Mouse (Mus musculus) left cerebral cortex, adult 11 months (tissue): ENCODE results near the gene Art2b.
"Not testable (repeated sequence)": the region's sequence is repeated elsewhere in the genome, so short reads cannot be mapped to it uniquely, and the experiment has no call there.

Experiments
- DNase-seq: peaks from one replicate; pipeline ENCODE4 v3.0.0; 2022; ENCODE audit warnings: low spot score

The Art2b gene

GRCm38 (mm10) chr7:101564086-101564485 lies 21.3 kb downstream of the Art2b start:
- no peak for DNase-seq

GRCm38 (mm10) chr7:101559393-101559792 lies 26.0 kb downstream of the Art2b start:
- DNase-seq: not testable (repeated sequence)

- no peak for DNase-seq
These were observed 28.0 kb downstream of the Art2b start for GRCm38 (mm10) chr7:101557391-101557790.

GRCm38 (mm10) chr7:101555473-101555872 lies 29.9 kb downstream of the Art2b start:
- not testable (repeated sequence) for DNase-seq

GRCm38 (mm10) chr7:101551530-101551929 lies 33.9 kb downstream of the Art2b start:
- DNase-seq: no peak

GRCm38 (mm10) chr7:101550686-101551485 lies 34.5 kb downstream of the Art2b start:
- DNase-seq: no peak

GRCm38 (mm10) chr7:101549266-101549665 lies 36.1 kb downstream of the Art2b start:
- no peak for DNase-seq

GRCm38 (mm10) chr7:101547651-101548050 lies 37.7 kb downstream of the Art2b start:
- no peak for DNase-seq

GRCm38 (mm10) chr7:101541734-101542133 lies 43.7 kb downstream of the Art2b start:
- no peak for DNase-seq

GRCm38 (mm10) chr7:101541132-101541531 lies 44.3 kb downstream of the Art2b start:
- DNase-seq: peak; percentile 72

- no peak for DNase-seq
These were observed 44.7 kb downstream of the Art2b start for GRCm38 (mm10) chr7:101540684-101541083.

GRCm38 (mm10) chr7:101539774-101540173 lies 45.6 kb downstream of the Art2b start:
- DNase-seq: no peak

GRCm38 (mm10) chr7:101538141-101538933 lies 47.1 kb downstream of the Art2b start:
- peak; percentile 52 for DNase-seq

GRCm38 (mm10) chr7:101537541-101537940 lies 47.9 kb downstream of the Art2b start:
- DNase-seq: no peak

GRCm38 (mm10) chr7:101535517-101535916 lies 49.9 kb downstream of the Art2b start:
- no peak for DNase-seq

GRCm38 (mm10) chr7:101535102-101535501 lies 50.3 kb downstream of the Art2b start:
- DNase-seq: no peak

- DNase-seq: no peak
These were observed 51.0 kb downstream of the Art2b start for GRCm38 (mm10) chr7:101534428-101534827.
